Mouse (Mus musculus) T-helper 17 cell (primary cell): ENCODE results near the gene Cmtm1.

Experiments
- in situ Hi-C, 2 experiments: fragments of 300-600 bp; cut with MboI, MseI; formaldehyde crosslinking; loops; 1 replicate in 1 of 2; 2 replicates in 1 of 2; pipeline ENCODE4 v1.15.1; 2025; ENCODE audit warnings: high pct_unique_total_duplicates in 2 of 2

Cmtm1 gene

DNA sequence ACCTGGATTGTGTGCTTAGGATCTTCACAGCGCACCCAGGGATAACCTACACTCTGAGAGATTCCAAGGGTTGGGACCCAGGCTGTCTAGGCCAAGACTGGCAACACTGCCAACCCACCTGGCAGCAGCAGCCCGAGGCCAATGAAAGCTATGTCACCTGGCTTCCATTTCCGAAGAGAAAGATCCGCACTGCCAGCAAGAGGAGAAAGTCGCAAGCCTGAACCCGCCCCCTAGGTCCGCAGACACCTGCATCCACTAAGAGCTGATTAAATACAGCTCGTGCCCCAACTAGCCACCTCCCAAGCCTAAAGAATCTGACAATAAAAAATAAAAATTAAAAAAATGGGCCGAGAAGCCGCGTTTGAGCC, 62.1 kb downstream of the Cmtm1 start:
- in situ Hi-C loops: loop anchor here (5.0 to 10.0 kb wide), 4 partner anchors 94 to 1007 kb away; partner anchors contain the start of genes B3gnt9 (in 1 of the 2), Ciao2b (in 1 of the 2) and Dync1li2 (in 1 of the 2)

DNA sequence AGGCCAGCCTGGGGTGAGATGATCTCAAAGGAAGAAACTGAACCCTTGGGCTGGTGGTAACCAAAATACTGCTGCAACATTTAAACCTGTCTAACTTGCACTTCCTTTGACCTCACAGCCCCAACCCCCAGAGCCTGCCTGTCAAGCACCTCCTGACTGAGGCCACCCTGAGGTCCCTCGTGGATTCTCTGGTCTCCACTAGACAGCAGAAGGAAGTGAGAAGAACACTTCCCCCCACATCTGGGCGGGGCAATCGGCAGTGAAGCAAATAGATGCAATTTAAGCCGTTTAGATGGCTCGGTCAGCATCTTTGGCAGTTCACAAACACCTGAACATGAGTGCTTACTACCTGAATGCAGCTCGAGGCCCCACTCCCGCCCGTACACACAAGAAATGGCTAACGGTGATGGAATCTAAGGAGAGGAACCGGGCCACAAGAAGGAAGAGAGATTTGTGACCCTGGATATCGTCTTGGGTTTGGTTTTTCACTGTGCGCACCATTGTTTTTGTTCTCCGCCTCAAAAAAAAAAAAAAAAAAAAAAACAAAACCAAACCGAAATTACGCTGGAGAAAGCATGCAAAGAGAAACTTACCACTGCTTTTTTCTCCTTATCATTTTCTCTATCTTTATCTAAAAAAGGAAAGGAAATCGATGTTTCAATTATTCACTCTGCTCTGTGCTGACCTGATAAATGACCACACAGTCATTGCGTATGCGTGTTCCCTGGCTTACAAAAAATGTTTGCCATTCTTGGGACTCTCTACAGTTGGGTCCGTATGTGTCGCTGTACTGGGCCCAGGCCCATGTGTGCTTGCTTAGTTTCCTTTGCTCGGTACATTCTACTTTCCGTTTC, 62.7 kb downstream of the Cmtm1 start:
- in situ Hi-C loops: loop anchor here (5.0 to 10.0 kb wide), 4 partner anchors 95 to 1008 kb away; partner anchors contain the start of genes B3gnt9 (in 1 of the 2), Ciao2b (in 1 of the 2) and Dync1li2 (in 1 of the 2)

- in situ Hi-C loops: loop anchor here (5.0 to 10.0 kb wide), 4 partner anchors 96 to 1008 kb away; partner anchors contain the start of genes B3gnt9 (in 1 of the 2), Ciao2b (in 1 of the 2) and Dync1li2 (in 1 of the 2)
These were observed 63.3 kb downstream of the Cmtm1 start for GRCm38 (mm10) chr8:104246621-104247020.
